Mouse (Mus musculus): ENCODE measurements around the gene Cebpe.

Cebpe gene

GRCm38 (mm10) chr14:54669381-54669780, 42.6 kb downstream of the Cebpe start:
- DNase-seq, result no peak

GRCm38 (mm10) chr14:54664477-54665222, 47.3 kb downstream of the Cebpe start:
- DNase-seq, result no peak
